Mouse (Mus musculus): ENCODE measurements around the gene Qpct. TPM values are rescaled to one million over a fixed set of nuclear protein-coding genes. Genes with fewer than 3 reads are reported as not detected.
"Not testable (repeated sequence)": the region's sequence is repeated elsewhere in the genome, so short reads cannot be mapped to it uniquely, and the experiment has no call there.

Gene Qpct
- total RNA-seq, 2 experiments from 2014 or later, result 13.6 to 16.0 TPM

DNA sequence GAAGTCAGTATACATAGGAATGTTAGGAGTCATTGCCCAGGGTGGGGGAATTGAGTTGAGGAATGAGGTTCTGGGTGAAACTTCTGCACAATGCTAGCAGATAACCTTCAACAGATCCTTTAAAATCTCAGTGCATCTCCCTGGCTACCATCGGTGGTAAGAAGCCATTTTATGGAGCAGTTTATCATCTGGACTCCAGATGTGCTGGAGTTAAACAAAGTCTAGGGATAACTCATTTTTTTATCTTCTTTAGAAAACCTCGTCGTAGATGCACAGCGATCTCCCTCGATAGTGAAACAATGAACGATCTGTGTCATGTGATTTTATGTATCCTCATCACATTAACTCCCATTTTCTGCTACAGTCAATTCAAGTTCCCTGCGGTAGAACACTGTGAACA lies 16.9 kb downstream of the Qpct start:
- intact Hi-C loops (cut with DNase I), result no loop called here
- no peak for DNase-seq (ENCODE audit: extremely low spot score in 1 of 2, low spot score in 2 of 2)

GRCm38 (mm10) chr17:79069019-79069418 lies 17.3 kb downstream of the Qpct start:
- intact Hi-C loops (cut with DNase I), result no loop called here
- DNase-seq (ENCODE audit: extremely low spot score in 1 of 2, low spot score in 2 of 2), result no peak

GRCm38 (mm10) chr17:79069766-79070480 lies 18.2 kb downstream of the Qpct start:
- peak; percentile 29 to 52 for DNase-seq (ENCODE audit: extremely low spot score in 1 of 2, low spot score in 2 of 2)

DNA sequence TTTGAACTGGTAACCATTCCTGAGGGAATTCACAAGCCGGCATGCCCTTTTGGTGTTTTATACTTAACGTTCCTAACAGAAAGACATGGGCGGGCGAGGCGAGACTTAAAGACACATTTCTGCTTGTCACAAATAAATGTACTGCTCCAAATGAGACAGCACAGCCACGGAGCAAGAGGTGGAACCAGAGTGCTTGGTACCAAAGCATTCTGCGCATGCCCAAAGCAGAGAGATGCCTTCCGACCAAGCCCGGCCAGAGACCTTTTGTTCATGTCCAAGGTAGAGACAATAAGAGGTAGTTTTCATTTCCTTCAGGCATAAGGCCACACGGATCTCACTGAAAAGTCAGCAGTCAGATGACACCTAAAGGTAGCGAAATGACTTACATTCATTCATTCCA lies 20.2 kb downstream of the Qpct start:
- intact Hi-C loops (cut with DNase I), result no loop called here
- no peak for DNase-seq (ENCODE audit: extremely low spot score in 1 of 2, low spot score in 2 of 2)

More at GRCm38 (mm10) chr17:79069766-79070480, 18.2 kb downstream of the Qpct start:
- intact Hi-C loops (cut with DNase I), result no loop called here

DNA sequence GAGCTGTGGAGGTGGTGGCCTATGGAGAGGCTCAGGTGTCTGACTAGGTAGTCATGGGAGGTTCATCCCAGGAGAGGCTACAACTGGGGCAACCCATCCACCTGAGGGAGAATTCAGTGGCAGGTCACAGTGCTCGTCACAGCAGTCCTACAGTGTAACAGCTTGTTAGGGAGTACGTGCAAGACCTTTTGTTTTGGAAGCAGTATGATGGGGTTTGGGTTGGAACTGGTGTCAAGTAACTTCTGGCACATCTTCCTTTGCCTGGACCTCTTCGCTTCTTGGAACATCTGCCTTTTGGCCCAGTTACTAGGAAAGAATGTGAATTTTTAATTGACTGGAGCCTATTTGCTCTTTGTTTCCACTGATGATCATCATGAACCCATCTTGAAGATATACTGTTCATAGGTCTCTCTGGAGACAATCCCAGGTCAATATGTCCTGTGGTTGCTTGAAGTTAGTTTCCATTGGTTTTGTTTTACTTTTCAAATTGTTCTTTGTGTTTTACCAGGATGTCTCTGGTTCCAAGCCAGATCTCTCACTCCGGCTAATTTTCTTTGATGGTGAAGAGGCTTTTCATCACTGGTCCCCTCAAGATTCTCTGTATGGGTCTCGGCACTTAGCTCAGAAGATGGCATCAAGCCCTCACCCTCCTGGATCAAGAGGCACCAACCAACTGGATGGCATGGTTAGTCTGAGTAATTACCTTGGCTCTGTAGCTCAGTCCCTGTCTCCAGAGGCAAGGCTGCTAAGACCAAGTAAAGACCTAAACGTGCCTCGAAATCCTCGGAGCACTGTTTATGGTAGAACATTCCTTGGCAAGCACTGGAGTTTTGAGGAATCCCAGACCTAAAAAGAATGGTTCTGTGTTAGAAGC lies 25.5 kb downstream of the Qpct start:
- DNase-seq (ENCODE audit: extremely low spot score in 1 of 2, low spot score in 2 of 2), result no peak
- intact Hi-C loops (cut with DNase I), result no loop called here

DNA sequence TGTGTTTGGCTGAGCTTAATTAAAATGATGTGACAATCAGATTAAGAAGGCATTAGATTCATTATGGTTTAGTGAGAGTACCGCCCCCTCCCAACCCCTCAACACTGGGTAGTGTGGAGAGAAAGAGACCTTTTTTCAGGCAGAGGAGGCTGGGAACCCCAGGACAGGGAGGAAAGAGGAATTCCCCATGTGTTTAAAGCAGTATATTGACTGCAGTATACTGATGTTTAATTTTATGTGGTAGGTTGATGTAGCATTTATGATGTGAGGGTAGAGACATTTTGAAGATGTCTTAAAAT lies 26.1 kb downstream of the Qpct start:
- no peak for DNase-seq (ENCODE audit: extremely low spot score in 1 of 2, low spot score in 2 of 2)
- intact Hi-C loops (cut with DNase I), result no loop called here

DNA sequence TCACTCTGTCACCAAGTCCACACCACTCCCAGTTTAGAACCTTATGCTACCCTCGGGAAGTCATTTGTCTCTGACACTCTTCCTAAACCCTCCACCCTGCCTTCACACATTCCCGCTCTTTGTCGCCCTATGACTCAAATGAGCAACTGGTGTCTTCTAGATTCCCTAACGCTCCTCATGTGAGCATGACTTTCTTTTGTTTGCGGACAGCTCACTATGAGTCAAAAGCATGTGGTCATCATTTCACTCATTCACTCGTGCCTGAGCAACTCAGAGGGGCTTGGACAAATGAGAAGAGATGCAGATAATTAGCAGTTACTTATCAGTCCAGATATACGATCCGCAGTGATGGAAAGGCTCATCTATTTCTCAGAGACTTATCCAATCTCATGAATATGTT lies 26.5 kb downstream of the Qpct start:
- no peak for DNase-seq (ENCODE audit: extremely low spot score in 1 of 2, low spot score in 2 of 2)
- intact Hi-C loops (cut with DNase I), result no loop called here

DNA sequence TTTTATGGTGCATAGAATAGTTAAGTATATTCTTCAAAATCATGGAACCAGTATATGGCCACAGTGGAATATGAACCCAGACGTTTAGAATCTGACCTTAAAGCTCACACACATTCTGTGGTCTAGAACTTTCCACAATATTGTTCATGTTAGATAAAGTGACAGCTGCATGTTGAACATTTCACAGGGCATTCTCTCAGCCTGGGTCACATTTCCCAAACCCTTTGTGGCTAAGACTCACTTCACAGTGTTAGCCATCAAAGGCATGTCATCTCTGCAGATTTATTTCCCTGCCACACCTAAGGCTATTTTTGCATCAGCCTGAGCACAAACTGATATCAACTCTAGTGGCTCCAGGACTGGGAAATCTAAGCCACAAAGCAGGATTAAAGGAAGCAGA lies 40.0 kb downstream of the Qpct start:
- no peak for DNase-seq (ENCODE audit: extremely low spot score in 1 of 2, low spot score in 2 of 2)
- intact Hi-C loops (cut with DNase I), result no loop called here

DNA sequence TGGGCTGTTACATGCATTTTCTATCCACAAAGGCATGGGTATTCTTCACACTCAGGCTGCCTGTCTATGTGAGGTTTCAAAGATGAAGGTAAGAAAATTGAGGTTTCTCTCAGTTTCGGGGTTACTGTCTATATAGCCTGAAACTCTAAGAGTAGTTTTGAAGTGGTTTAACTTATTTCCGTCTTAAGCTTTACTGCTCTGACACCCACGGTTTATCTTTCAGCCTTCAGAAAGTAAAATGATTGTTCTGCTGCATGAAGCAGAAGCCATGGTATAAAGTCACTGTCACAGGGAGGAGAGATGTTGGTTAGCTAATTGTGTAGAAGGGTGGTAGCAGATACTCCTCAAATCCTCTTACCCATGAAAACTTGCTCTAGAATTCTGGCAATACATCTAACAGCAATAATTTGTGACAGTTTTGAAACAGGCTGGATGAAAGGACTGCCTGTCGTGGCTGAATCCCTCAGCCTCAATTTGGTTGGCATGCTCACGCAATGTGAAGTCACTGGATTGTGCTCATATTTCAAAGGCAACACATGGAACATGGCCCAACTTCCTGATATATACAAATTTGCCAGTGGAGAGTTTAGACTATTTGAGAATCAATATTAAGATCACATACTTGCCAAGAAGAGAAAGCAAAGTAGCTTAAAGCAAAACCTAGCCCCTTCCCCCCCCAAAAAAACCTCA lies 41.7 kb downstream of the Qpct start:
- intact Hi-C loops (cut with DNase I), result no loop called here
- DNase-seq (ENCODE audit: extremely low spot score in 1 of 2, low spot score in 2 of 2), result no peak

DNA sequence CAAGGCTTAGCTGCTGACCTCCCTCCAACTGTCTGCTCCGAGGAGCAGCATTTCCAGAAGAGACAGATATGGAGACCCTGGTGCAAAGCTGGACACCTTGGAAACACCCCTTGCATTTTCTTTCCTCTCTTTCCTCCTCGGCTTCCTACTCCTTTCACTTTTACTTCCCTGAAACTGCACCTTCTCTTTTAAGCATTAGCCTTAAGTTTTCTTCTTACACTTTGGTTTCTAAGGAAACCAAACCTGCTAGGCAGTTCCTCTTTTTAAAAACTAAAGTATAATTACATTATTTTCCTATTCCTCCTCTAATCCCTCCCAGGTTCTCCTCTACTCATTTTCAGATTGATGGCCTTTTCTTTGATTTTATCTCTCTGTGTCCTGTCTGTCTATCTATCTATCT lies 43.9 kb downstream of the Qpct start:
- no peak for DNase-seq (ENCODE audit: extremely low spot score in 1 of 2, low spot score in 2 of 2)
- intact Hi-C loops (cut with DNase I), result no loop called here

- intact Hi-C loops (cut with DNase I), result no loop called here
- DNase-seq (ENCODE audit: extremely low spot score in 1 of 2, low spot score in 2 of 2), result no peak
Measured at GRCm38 (mm10) chr17:79099866-79100265, 48.2 kb downstream of the Qpct start.

- no peak for DNase-seq (ENCODE audit: extremely low spot score in 1 of 2, low spot score in 2 of 2)
- intact Hi-C loops (cut with DNase I), result no loop called here
Measured at GRCm38 (mm10) chr17:79108238-79108637, 56.5 kb downstream of the Qpct start.

- no peak for DNase-seq (ENCODE audit: extremely low spot score in 1 of 2, low spot score in 2 of 2)
- intact Hi-C loops (cut with DNase I), result no loop called here
Measured at GRCm38 (mm10) chr17:79109576-79109975, 57.9 kb downstream of the Qpct start.

DNA sequence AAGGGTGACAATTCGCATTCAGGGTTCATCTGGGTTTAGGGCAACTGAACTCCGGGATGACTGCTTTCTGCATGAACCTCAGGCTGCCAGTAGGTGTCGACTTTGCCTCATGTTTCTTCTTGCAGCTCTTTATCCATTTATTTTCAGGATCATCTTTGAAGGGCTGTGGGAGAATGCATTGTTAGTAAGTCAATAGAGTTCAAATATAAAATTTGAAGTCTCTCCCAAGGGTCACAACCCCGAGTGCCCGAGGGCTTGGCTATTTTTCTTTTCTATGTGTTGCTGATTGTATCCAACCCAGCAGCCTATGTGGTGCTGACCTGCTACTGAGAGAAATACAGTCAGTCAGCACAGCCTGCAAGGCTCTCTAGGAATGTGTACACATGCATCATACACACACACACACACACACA lies 59.2 kb downstream of the Qpct start:
- intact Hi-C loops (cut with DNase I), result loop anchor here (2.0 to 10.0 kb wide), 3 partner anchors 244 to 734 kb away; partner anchors contain the start of gene Cdc42ep3
- DNase-seq (ENCODE audit: extremely low spot score in 1 of 2, low spot score in 2 of 2), result peak; percentile 39 to 48

- intact Hi-C loops (cut with DNase I), result loop anchor here (10.0 kb wide), 2 partner anchors 240 to 730 kb away; partner anchors contain the start of gene Cdc42ep3
- DNase-seq (ENCODE audit: extremely low spot score in 1 of 2, low spot score in 2 of 2), result not testable (repeated sequence)
Measured at GRCm38 (mm10) chr17:79115248-79115647, 63.5 kb downstream of the Qpct start.

- no peak for DNase-seq (ENCODE audit: extremely low spot score in 1 of 2, low spot score in 2 of 2)
- intact Hi-C loops (cut with DNase I), result loop anchor here (10.0 kb wide), 2 partner anchors 236 to 726 kb away; partner anchors contain the start of gene Cdc42ep3
Measured at GRCm38 (mm10) chr17:79119066-79119465, 67.4 kb downstream of the Qpct start.

GRCm38 (mm10) chr17:79120269-79120668 lies 68.6 kb downstream of the Qpct start:
- DNase-seq (ENCODE audit: extremely low spot score in 1 of 2, low spot score in 2 of 2), result no peak
- intact Hi-C loops (cut with DNase I), result no loop called here

DNA sequence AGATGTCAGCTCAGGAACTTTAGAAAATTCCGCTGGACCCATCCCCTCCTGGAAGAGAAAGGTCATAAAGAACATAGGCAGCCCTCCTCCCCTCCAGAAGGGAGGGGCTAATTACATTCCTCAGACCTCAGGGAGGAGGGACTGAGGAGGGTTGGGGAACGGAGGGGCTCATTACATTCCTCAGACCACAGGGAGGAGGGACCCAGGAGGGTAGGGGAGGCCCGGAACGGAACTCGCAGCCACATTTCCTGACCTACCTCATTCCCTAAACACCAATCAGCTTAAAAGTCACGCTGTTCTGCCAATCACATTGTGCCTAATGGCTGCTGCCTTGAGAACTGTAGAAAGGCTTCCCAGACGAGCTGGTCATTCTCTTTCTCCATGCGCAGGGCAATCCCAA lies 82.0 kb downstream of the Qpct start:
- no peak for DNase-seq (ENCODE audit: extremely low spot score in 1 of 2, low spot score in 2 of 2)
- intact Hi-C loops (cut with DNase I), result no loop called here

- no peak for DNase-seq (ENCODE audit: extremely low spot score in 1 of 2, low spot score in 2 of 2)
- intact Hi-C loops (cut with DNase I), result no loop called here
Measured at GRCm38 (mm10) chr17:79135826-79136225, 84.1 kb downstream of the Qpct start.

DNA sequence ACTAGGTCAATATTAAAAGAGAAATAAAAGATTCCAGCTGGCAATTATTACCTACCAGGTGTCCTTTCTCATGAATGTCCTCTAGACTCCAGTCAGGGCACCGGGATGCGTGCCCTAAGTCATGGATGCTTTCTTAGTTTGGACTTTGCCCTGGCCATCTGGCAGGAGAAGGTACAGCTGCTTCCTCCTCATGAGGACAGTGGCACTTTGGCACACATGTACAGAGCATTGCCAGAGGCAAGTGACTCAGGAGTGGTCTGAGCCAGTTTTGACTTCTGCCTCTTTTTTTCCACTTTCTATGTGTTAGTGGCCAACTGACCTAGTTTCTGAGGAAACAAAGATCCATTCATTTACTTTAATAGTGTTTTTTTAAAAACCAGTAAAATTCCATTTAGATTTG lies 84.7 kb downstream of the Qpct start:
- no peak for DNase-seq (ENCODE audit: extremely low spot score in 1 of 2, low spot score in 2 of 2)

More for the DNA sequence above, 84.7 kb downstream of the Qpct start:
- intact Hi-C loops (cut with DNase I), result no loop called here

Measured in left cerebral cortex, postnatal 10 days (tissue).